20 mouse cellular contexts compared by ENCODE assay signal in genomic region chr16:24607896-24608457, GRCm38 (mm10).
A peak's percentile ranks its signal among the peaks of the same experiment; 100 is the strongest.
DNase-seq lines count a peak whose midpoint lies in the region; ATAC-seq and TF ChIP-seq lines count a peak whose summit lies in the region.
"Had no signal": no experiment of that assay in that cellular context is flagged by ENCODE, and none has a peak within 500 bp of the region (broad histone marks: within the 10 kb centered on the region; RNA-seq: fewer than 3 reads in every experiment).

No protein-coding gene starts in this region.

- TF ChIP-seq POLR2A in lung, adult 2 months (IDR thresholded peaks at IDR 0.05; ENCODE audit: borderline replicate concordance, extremely low read depth, low read depth, low read length): no peak

- H3K9ac ChIP-seq in forebrain, embryonic 13.5 days: no peak overlapping the region
- H3K9ac ChIP-seq: embryonic facial prominence, embryonic 13.5 days; heart, embryonic 15.5 days; limb, embryonic 12.5 days; liver, embryonic 12.5 days; neural tube, embryonic 12.5 days had no signal

- TF ChIP-seq CTCF in lung, adult 2 months (IDR thresholded peaks at IDR 0.05; ENCODE audit: insufficient read depth, low read length): no peak

- no peaks in the 10 kb centered on the region for H3K36me3 ChIP-seq in forebrain, embryonic 13.5 days (ENCODE audit: poor library complexity, severe bottlenecking)
- H3K36me3 ChIP-seq in forebrain, embryonic 10.5 days (replicated peaks): no peaks in the 10 kb centered on the region
- H3K36me3 ChIP-seq: neural tube, embryonic 12.5 days had no signal

- no peak overlapping the region for H3K4me3 ChIP-seq in forebrain, embryonic 13.5 days
- no peak overlapping the region for H3K4me3 ChIP-seq in forebrain, embryonic 10.5 days
- H3K4me3 ChIP-seq in lung, adult 2 months (replicated peaks; ENCODE audit: extremely low read depth, low read depth, low read length): no peak overlapping the region
- H3K4me3 ChIP-seq: embryonic facial prominence, embryonic 13.5 days; heart, embryonic 15.5 days; limb, embryonic 12.5 days; liver, embryonic 12.5 days; neural tube, embryonic 12.5 days had no signal

- no peaks in the 10 kb centered on the region for H3K27me3 ChIP-seq in forebrain, embryonic 13.5 days
- H3K27me3 ChIP-seq in forebrain, embryonic 10.5 days (ENCODE audit: poor library complexity, severe bottlenecking): no peaks in the 10 kb centered on the region
- H3K27me3 ChIP-seq: embryonic facial prominence, embryonic 13.5 days; heart, embryonic 15.5 days; limb, embryonic 12.5 days; liver, embryonic 12.5 days; neural tube, embryonic 12.5 days had no signal

- 77% methylated on average over 8 of the region's 8 CpGs for WGBS in forebrain, embryonic 13.5 days
- 94% methylated on average over 8 of the region's 8 CpGs for WGBS in forebrain, embryonic 10.5 days
- 78% methylated on average over 8 of the region's 8 CpGs for WGBS in lung, adult 2 months

- DNase-seq in forebrain, embryonic 10.5 days (ENCODE audit: extremely low spot score, low spot score): no peak
- peak; percentile 27 for DNase-seq in kidney, postnatal 10 days
- no peak for DNase-seq in kidney, adult 8-10 months
- peak; percentile 26 to 42 for DNase-seq in lung, postnatal 4 days
- no peak for DNase-seq in lung, adult 2 months
- peak; percentile 18 for DNase-seq in NIH3T3 (ENCODE audit: low read depth)
- DNase-seq: adrenal gland, postnatal 10 days; gastrocnemius, postnatal 25 days; kidney, adult 9 months; thymus, postnatal 14 days had no signal

- peak; percentile 48; the same call in 1 of the 2 replicates for ATAC-seq in forebrain, embryonic 13.5 days
- ATAC-seq: activated CD4-positive, CD25-positive, alpha-beta regulatory T cell, adult 4 months; CD4-positive, CD25-positive, alpha-beta regulatory T cell, adult 4 months; liver, embryonic 12.5 days had no signal

- no peak overlapping the region for H3K4me2 ChIP-seq in forebrain, embryonic 13.5 days
- H3K4me2 ChIP-seq: embryonic facial prominence, embryonic 13.5 days; heart, embryonic 15.5 days; limb, embryonic 12.5 days; liver, embryonic 12.5 days; midbrain, embryonic 11.5 days; neural tube, embryonic 12.5 days had no signal

- H3K27ac ChIP-seq in forebrain, embryonic 13.5 days: no peak overlapping the region
- no peak overlapping the region for H3K27ac ChIP-seq in forebrain, embryonic 10.5 days
- H3K27ac ChIP-seq: embryonic facial prominence, embryonic 13.5 days; heart, embryonic 15.5 days; limb, embryonic 12.5 days; liver, embryonic 12.5 days; neural tube, embryonic 12.5 days; stomach, postnatal 0 days had no signal

- no peaks in the 10 kb centered on the region for H3K9me3 ChIP-seq in forebrain, embryonic 13.5 days (replicated peaks)
- H3K9me3 ChIP-seq in forebrain, embryonic 10.5 days: no peaks in the 10 kb centered on the region
- H3K9me3 ChIP-seq: embryonic facial prominence, embryonic 13.5 days; heart, embryonic 15.5 days; limb, embryonic 12.5 days; liver, embryonic 12.5 days; neural tube, embryonic 12.5 days had no signal

- H3K4me1 ChIP-seq in forebrain, embryonic 13.5 days: peaks cover 12% of the 10 kb centered on the region
- H3K4me1 ChIP-seq in forebrain, embryonic 10.5 days: no peaks in the 10 kb centered on the region
- no peaks in the 10 kb centered on the region for H3K4me1 ChIP-seq in lung, adult 2 months (ENCODE audit: control insufficient read depth, insufficient read depth, low read length)
- H3K4me1 ChIP-seq: liver, embryonic 12.5 days had no signal

Comparison
In these comparisons a context has a peak if more than half of its experiments do, and no peak if none do; other contexts are left out.
1. DNase-seq: peak in kidney, postnatal 10 days (single experiment), lung, postnatal 4 days (2 of 2) and NIH3T3 (single experiment); none in forebrain, embryonic 10.5 days (single experiment), kidney, adult 8-10 months (0 of 2) and lung, adult 2 months (single experiment).